Mouse (Mus musculus): ENCODE measurements around the gene Rbm15b. TPM values are rescaled to one million over a fixed set of nuclear protein-coding genes. Genes with fewer than 3 reads are reported as not detected.

Gene Rbm15b
- total RNA-seq (2014; rRNA removed; ENCODE audit: low replicate concordance) (14.5 and 23.8 TPM in 2 replicates), polyA plus RNA-seq (2015; fragmentation: Nextera tagmentation; extraction: Ambion mirVana) (2.2 TPM in 2 replicates)

DNA sequence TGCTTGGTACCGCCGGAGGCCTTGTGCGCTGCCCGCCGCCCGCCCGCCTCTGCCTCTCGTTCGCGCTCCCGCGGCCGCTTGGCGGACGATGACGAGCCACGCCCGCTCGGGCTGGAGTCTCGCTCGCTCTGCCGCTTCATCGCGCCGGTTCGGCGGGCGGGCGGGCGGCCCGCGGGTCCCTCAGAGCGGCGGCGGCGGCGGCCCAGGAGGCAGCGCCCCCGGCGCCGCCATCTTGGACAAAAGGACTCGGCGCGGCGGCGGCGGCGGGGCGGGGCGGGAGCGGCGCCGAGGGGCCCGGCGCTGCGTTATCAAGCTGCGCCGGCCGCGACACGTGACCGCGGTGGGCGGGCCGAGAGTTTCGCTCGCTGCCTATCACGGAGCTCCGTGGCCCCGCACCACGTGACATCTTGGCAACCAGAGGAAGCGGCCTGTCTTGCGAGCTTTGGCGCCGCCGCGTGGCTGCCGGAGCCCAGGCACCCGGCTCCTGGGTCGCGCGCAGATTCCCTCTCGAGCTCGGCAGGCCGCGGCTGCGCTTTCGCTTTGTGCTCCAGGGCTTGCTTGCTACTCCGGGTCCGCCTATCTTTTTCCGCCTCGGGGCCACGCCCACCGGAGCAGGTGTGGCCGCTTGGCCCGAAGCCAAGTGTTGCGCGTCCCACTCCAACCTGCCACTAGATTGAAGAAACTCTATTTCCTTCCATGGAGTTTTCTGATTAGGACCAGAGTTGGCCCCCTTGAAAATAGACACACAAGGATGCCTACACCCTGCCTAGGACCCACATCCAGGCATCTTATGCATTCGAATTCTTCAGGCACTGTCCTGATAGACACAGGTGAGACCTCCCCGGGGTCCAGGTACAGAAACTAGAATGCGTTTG is at the start of gene Rbm15b:
Gene Rbm15b, minus strand, starts transcription at position 601 of the 875 bp plus-strand sequence.
- DNase-seq (ENCODE audit: low spot score) (peak; percentile 96), ATAC-seq (ENCODE audit: insufficient read depth, low read depth) (peak; percentile 76)
- Histone ChIP-seq H3K4me3 (ENCODE audit: low read depth, low read length) (peak within 1 kb of the TSS; percentile 87), H3K9me3 (replicated peaks; ENCODE audit: control insufficient read depth, low read length) (no peaks in the 10 kb centered on the region), H3K27ac (ENCODE audit: low read depth) (peak within 1 kb of the TSS; percentile 80), H3K4me1 (ENCODE audit: control insufficient read depth, insufficient read depth) (peaks cover 40% of the 10 kb centered on the region), H3K27me3 (ENCODE audit: control insufficient read depth, insufficient read depth, low read length) (no peaks in the 10 kb centered on the region), H3K9ac (replicated peaks; ENCODE audit: low read depth, low read length) (peak within 1 kb of the TSS; percentile 90), H3K4me2 (ENCODE audit: low read depth, low read length) (peak within 1 kb of the TSS; percentile 97), H3K36me3 (replicated peaks; ENCODE audit: control insufficient read depth, insufficient read depth, low read length) (peaks cover 33% of the 10 kb centered on the region)
- TF ChIP-seq CTCF (IDR thresholded peaks at IDR 0.05; ENCODE audit: low read depth): peak; percentile 74
- TF ChIP-seq EP300 (IDR thresholded peaks at IDR 0.05; ENCODE audit: low read depth): peak; percentile 79; the same call in 1 of the 2 replicates
- 3% methylated on average over 75 of the region's 101 CpGs for WGBS

DNA sequence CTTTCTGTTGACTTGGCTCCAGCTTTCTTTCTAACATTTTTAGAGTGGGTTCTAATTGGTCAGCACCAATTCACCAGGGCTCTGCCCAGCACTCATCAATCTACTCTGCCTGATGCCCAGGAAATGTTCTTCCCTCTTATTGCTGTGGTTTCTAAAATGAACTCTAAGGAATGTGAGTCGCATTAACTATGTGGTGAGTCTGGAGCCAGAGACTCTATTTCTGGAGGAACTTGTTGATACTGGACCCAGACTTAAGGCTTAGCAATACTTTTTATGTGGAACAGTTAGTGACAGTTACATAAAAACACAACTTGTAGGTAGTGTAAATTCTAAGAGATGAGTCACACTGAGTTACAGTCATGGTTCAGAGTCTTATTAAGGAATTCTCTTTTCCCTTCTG is 47.8 kb upstream of the Rbm15b start:
- Histone ChIP-seq H3K4me2 (ENCODE audit: low read depth, low read length) (no peak overlapping the region), H3K27me3 (ENCODE audit: control insufficient read depth, insufficient read depth, low read length) (no peaks in the 10 kb centered on the region), H3K9ac (replicated peaks; ENCODE audit: low read depth, low read length) (no peak overlapping the region), H3K27ac (ENCODE audit: low read depth) (no peak overlapping the region), H3K4me1 (ENCODE audit: control insufficient read depth, insufficient read depth) (no peaks in the 10 kb centered on the region), H3K36me3 (replicated peaks; ENCODE audit: control insufficient read depth, insufficient read depth, low read length) (no peaks in the 10 kb centered on the region), H3K9me3 (replicated peaks; ENCODE audit: control insufficient read depth, low read length) (no peaks in the 10 kb centered on the region), H3K4me3 (ENCODE audit: low read depth, low read length) (no peak overlapping the region)
- ATAC-seq (ENCODE audit: insufficient read depth, low read depth): no peak
- no peak for TF ChIP-seq CTCF (IDR thresholded peaks at IDR 0.05; ENCODE audit: low read depth)
- TF ChIP-seq EP300 (IDR thresholded peaks at IDR 0.05; ENCODE audit: low read depth): no peak
- no peak for DNase-seq (ENCODE audit: low spot score)
- 60% methylated on average over 1 of the region's 1 CpGs for WGBS

DNA sequence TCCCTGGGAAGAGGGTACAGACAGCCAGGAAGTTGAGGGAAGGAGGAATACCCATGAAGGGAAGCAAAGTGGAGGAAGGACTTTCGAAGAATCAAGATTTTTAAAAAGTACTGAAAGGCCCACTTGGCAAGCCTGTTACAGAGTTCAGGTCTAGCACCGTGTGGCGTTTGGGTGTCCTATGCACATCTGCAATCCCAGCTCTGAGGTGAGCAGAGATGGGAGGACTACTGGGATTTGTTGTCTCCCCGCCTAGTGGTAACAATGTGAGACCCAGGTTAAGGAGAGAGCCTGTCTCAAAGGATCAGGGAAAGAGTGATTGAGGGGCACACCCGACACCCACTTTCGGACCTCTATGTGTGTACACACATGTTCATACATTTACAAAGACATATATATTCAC is 27.6 kb upstream of the Rbm15b start:
- 75% methylated on average over 6 of the region's 6 CpGs for WGBS
- Histone ChIP-seq H3K27ac (ENCODE audit: low read depth) (no peak overlapping the region), H3K9ac (replicated peaks; ENCODE audit: low read depth, low read length) (no peak overlapping the region), H3K4me1 (ENCODE audit: control insufficient read depth, insufficient read depth) (no peaks in the 10 kb centered on the region), H3K4me2 (ENCODE audit: low read depth, low read length) (no peak overlapping the region), H3K27me3 (ENCODE audit: control insufficient read depth, insufficient read depth, low read length) (no peaks in the 10 kb centered on the region), H3K9me3 (replicated peaks; ENCODE audit: control insufficient read depth, low read length) (no peaks in the 10 kb centered on the region), H3K36me3 (replicated peaks; ENCODE audit: control insufficient read depth, insufficient read depth, low read length) (no peaks in the 10 kb centered on the region), H3K4me3 (ENCODE audit: low read depth, low read length) (no peak overlapping the region)
- DNase-seq (ENCODE audit: low spot score) (no peak), ATAC-seq (ENCODE audit: insufficient read depth, low read depth) (no peak)
- TF ChIP-seq EP300 (IDR thresholded peaks at IDR 0.05; ENCODE audit: low read depth) (no peak), CTCF (IDR thresholded peaks at IDR 0.05; ENCODE audit: low read depth) (no peak)

DNA sequence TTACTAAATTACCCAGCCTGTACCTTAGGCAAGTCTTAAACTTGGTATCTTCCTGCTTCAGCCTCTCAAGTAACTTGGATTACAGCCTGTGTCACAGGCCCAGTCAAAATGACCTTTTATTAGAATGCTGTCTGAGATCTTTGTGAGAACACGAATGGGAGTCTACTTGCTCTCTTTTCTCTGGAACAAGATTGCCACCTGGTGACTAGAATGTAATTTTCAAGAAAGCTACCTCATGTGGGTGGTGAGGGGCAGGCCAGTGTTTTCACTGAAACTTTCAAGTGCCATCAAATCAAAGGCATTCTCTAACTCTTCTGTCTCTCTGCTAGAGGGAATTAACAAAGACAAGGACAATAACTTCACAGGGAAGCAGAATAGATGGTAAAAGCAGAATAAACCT is 26.5 kb upstream of the Rbm15b start:
- Histone ChIP-seq H3K4me3 (ENCODE audit: low read depth, low read length) (no peak overlapping the region), H3K36me3 (replicated peaks; ENCODE audit: control insufficient read depth, insufficient read depth, low read length) (no peaks in the 10 kb centered on the region), H3K4me2 (ENCODE audit: low read depth, low read length) (no peak overlapping the region)

DNA sequence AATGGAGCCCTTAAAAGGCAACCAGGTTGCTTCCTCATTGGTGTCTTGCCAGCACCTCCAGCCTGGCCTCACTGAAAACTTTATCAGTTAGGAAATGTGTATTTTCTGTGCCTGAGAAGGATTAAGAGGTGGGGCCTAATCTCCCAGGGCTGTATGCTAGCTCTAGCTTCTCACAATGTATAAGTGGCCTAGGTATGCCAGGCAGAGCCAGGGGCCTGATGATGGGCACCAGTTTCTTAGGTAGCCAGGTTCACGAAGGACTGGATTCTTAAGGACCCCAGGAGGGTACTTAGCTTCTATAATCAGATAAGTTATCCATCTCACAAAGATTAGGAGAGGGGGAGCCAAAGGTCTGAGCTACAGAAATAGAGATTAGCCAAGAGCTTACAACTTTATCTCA is 24.4 kb upstream of the Rbm15b start:
- no peak for TF ChIP-seq CTCF (IDR thresholded peaks at IDR 0.05; ENCODE audit: low read depth)
- no peak for TF ChIP-seq EP300 (IDR thresholded peaks at IDR 0.05; ENCODE audit: low read depth)
- Histone ChIP-seq H3K9ac (replicated peaks; ENCODE audit: low read depth, low read length) (no peak overlapping the region), H3K36me3 (replicated peaks; ENCODE audit: control insufficient read depth, insufficient read depth, low read length) (no peaks in the 10 kb centered on the region), H3K4me1 (ENCODE audit: control insufficient read depth, insufficient read depth) (no peaks in the 10 kb centered on the region), H3K27ac (ENCODE audit: low read depth) (no peak overlapping the region), H3K9me3 (replicated peaks; ENCODE audit: control insufficient read depth, low read length) (no peaks in the 10 kb centered on the region), H3K4me2 (ENCODE audit: low read depth, low read length) (no peak overlapping the region), H3K4me3 (ENCODE audit: low read depth, low read length) (no peak overlapping the region), H3K27me3 (ENCODE audit: control insufficient read depth, insufficient read depth, low read length) (no peaks in the 10 kb centered on the region)
- no peak for DNase-seq (ENCODE audit: low spot score)
- 52% methylated on average over 1 of the region's 1 CpGs for WGBS
- ATAC-seq (ENCODE audit: insufficient read depth, low read depth): no peak

More for the DNA sequence above, 26.5 kb upstream of the Rbm15b start:
- ATAC-seq (ENCODE audit: insufficient read depth, low read depth): no peak
- peak; percentile 13 for DNase-seq (ENCODE audit: low spot score)
- H3K27me3 ChIP-seq (ENCODE audit: control insufficient read depth, insufficient read depth, low read length): no peaks in the 10 kb centered on the region
- no peak overlapping the region for H3K27ac ChIP-seq (ENCODE audit: low read depth)
- H3K9me3 ChIP-seq (replicated peaks; ENCODE audit: control insufficient read depth, low read length): no peaks in the 10 kb centered on the region
- TF ChIP-seq CTCF (IDR thresholded peaks at IDR 0.05; ENCODE audit: low read depth) (peak; percentile 43), EP300 (IDR thresholded peaks at IDR 0.05; ENCODE audit: low read depth) (no peak)
- WGBS: 2% methylated on average over 1 of the region's 1 CpGs
- H3K4me1 ChIP-seq (ENCODE audit: control insufficient read depth, insufficient read depth): no peaks in the 10 kb centered on the region
- H3K9ac ChIP-seq (replicated peaks; ENCODE audit: low read depth, low read length): no peak overlapping the region
